Mouse (Mus musculus) cortical plate, adult 2 months (tissue): ENCODE results near the gene Adap2.

Experiments
- CTCF ChIP-seq: fragments of 200-500 bp; IDR thresholded peaks from 2 replicates; pipeline ENCODE4 v1.5.1; 2011; ENCODE audit warnings: mild to moderate bottlenecking, control low read depth, low read length; ENCODE audit not compliant: insufficient read depth; ENCODE audit errors: extremely low read depth
- POLR2A ChIP-seq: fragments of 200-500 bp; IDR thresholded peaks from 2 replicates; pipeline ENCODE4 v1.6.1; 2011; ENCODE audit warnings: mild to moderate bottlenecking, low read length, control low read depth; ENCODE audit not compliant: insufficient read depth; ENCODE audit errors: extremely low read depth

DNA sequence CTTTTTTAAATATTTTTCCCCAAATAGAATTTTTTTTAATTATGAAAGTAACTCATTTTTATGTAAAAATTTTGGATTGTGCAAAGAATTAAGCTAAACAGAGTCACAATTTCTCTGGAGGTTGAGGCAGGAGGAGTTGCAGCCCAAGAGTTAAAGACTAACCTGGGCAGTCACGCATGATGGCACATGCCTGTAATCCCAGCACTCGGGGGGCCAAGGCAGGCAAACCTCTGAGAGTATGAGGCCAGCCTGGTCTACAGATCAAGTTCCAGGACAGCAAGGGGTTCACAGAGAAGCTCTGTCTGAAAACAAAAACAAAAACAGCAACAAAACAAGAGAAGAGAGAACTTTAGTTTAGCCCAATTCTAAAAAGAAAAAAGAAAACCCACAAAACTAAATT is 10.3 kb downstream of the Adap2 start:
- TF ChIP-seq POLR2A = no peak
- TF ChIP-seq CTCF = no peak
